Mouse (Mus musculus): Measurements from ENCODE around the gene Map10. TPM values are rescaled to one million over a fixed set of nuclear protein-coding genes. Genes with fewer than 3 reads are reported as not detected.

The Map10 gene
- total RNA-seq, 1 experiment from 2014 or later: 3.3 TPM

DNA sequence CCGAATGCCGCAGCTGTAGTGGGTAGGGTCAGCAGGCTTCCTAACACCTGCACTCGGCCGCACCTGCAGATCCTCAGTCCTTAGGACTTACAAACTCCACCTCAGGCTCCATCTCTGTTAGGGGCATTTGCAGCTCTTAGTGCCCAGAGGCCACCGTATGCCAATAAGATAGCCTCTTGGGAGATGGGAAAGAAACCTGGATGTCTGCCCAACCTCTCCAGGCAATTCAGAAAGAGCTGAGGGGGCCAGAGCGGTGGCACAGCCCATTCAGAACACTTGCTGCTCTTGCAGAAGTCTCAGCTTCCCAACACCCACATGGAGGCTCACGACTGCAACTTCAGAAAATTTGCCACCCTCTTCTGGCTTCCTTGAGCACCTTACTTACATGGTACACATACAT is 36.2 kb downstream of the Map10 start:
- ATAC-seq (replicated peaks; ENCODE audit: low read depth, poor library complexity, severe bottlenecking): no peak

DNA sequence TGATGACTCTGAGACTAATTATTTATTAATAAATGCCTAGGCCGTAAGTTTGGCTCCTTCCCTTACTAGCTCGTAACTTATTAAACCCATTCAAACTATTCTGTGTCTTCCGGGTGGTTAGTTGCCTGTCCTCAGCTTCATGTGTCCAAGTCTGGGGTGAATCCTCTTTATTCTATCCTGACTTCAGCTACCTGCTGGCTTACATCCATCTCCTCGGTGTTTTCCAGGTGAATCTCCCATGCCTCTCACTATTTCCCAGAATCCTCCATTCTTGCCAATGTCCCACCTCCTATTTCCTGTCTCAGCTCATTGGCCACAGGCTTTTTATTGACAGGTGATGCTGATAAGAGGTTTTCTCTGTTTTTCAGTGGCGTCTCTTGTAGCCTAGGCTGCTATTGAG is 39.6 kb downstream of the Map10 start:
- no peak for ATAC-seq (replicated peaks; ENCODE audit: low read depth, poor library complexity, severe bottlenecking)

DNA sequence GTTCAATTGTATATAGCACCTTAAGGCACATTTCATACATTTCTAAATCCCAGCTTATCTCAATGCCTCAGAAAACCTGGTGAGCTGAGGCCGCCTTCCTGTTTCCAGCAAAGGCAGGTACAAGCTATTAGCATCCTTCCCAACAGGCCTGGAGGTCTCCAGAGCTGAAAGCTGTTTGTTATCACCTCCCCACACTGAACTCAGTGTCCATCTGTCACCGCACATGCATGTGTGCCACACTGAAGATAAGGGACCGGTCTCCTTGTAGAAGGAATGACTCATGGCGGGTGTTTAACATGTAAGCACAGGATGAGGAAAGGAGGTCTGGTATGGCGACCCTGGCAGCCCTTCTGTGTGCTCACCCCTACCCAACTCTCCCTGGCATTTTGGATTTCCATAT is 41.9 kb downstream of the Map10 start:
- ATAC-seq (replicated peaks; ENCODE audit: low read depth, poor library complexity, severe bottlenecking): peak; percentile 72

DNA sequence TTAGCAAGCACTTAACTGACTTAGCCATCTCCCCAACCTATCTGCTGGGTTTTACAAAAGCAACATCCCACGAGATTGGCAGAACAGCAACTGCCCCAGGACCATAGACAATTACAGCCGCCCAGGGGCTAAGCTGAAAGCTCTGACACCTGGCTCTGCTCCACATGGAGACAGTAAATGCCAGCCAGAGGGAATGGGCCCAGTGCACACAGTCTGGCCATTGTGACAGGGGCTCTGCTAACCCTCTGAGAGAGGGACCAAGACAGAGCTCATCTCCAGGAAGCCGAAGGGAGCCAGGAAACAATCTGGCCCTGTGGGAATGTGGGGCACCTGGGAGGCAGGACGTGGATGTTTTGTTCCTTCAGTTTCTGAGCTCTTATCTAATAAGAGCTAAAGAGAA is 46.6 kb downstream of the Map10 start:
- no peak for ATAC-seq (replicated peaks; ENCODE audit: low read depth, poor library complexity, severe bottlenecking)

DNA sequence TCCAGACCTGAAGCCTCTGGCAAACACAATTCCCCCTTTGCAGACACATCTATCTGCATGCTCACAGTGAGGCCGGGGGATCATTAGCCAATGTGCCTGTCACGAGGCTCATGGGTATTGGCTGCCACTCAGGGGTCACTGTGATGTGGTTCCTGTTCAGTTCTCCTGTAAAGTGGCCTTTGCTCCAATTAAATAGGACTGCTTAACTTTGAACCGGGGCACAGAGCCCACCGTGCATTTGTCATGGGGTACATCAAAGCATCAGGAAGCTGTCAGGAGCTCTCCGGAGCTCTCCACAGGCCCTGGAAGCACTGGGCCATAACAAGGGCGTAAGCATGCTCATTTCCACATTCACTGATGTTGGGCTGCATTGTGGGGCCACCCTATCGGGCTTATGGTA is 47.0 kb downstream of the Map10 start:
- ATAC-seq (replicated peaks; ENCODE audit: low read depth, poor library complexity, severe bottlenecking): no peak

DNA sequence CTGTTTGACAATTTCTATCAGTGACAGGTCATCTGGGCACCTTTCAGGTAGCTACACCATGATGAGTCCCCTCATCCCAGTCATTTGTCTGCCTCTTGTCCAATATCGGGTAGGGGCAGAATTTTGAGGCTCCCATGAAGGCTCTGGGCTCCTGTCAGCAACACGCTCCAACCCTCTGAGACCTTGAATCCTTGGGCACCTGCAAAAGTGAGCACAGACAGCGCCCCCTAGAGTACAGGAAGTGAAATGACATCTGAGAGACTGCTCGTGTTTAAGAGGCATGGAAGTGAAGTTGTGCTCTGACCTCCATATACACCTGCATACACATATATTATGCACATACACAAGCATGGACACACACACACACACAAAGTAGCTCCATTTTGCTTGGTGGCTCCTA is 49.3 kb downstream of the Map10 start:
- ATAC-seq (replicated peaks; ENCODE audit: low read depth, poor library complexity, severe bottlenecking): peak; percentile 45; the same call in 1 of the 2 replicates

DNA sequence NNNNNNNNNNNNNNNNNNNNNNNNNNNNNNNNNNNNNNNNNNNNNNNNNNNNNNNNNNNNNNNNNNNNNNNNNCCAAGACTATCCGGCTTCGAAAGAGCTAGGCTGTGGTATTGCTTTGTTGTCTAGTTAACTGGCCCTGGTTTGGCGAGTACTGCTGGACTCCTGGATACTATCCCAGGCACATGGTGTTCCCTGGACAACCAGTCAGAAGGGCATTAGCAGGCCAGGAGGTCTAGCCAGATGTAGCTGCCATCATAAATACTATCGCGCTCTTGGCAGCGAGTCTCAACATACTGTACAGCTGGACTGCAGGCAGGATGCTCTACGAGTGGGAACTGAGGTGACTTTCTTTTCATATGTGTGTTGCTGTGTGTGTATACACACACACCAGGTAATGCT is 53.1 kb downstream of the Map10 start:
- ATAC-seq (replicated peaks; ENCODE audit: low read depth, poor library complexity, severe bottlenecking): no peak

Other genes with a start within 250 kb of the Map10 start
- gene Sipa1l2, start 100.0 kb upstream of the Map10 start, total RNA-seq (2017): 0.53 and 1.1 TPM in 2 replicates
- 22.8 and 35.2 TPM in 2 replicates for gene Ntpcr, start 60.1 kb downstream of the Map10 start, total RNA-seq (2017)
- 0.15 TPM in 1 of 2 replicates, not detected in the other for gene Pcnx2, start 228.5 kb downstream of the Map10 start, total RNA-seq (2017)
- not detected in 2 replicates for gene Map3k21, start 240.6 kb downstream of the Map10 start, total RNA-seq (2017)